Mouse (Mus musculus) Patski (cell line): ENCODE measurements around the gene Evi2b. TPM values are rescaled to one million over a fixed set of nuclear protein-coding genes. Genes with fewer than 3 reads are reported as not detected.

Experiments
- ATAC-seq: fragments of 100-300 bp; one replicate; pipeline ENCODE4 v1.8.0; 2021
- CTCF ChIA-PET: fragments of 350-600 bp; sonication (Branson Sonifier 250); formaldehyde crosslinking; loops from one replicate; lab custom pipeline; 2022; ENCODE audit warnings: inconsistent platforms; lab: Charles Lee
- POLR2A ChIA-PET: fragments of 350-600 bp; sonication (Branson Sonifier 250); formaldehyde crosslinking; loops from one replicate; lab custom pipeline; 2022; ENCODE audit warnings: antibody characterized with exemption, inconsistent platforms; lab: Charles Lee
- DNase-seq: peaks from one replicate; pipeline ENCODE4 v3.0.0-alpha.2; 2011; ENCODE audit warnings: low read depth, low spot score
- H3K27me3 ChIP-seq: fragments of 371-371 bp; one replicate; pipeline ENCODE4 v1.5.1; 2021
- CTCF ChIP-seq: fragments of 100-300 bp; IDR thresholded peaks from one replicate; pipeline ENCODE4 v1.5.1; 2021
- in situ Hi-C: fragments of 300-500 bp; cut with MboI; formaldehyde crosslinking; loops from 3 replicates; pipeline ENCODE4 v1.11.1; 2018; ENCODE audit warnings: low pct_unique_long_range_greater_than_20kb, mixed read lengths
- polyA plus RNA-seq: library from polyadenylated mRNA; unstranded; gene quantifications from one replicate; pipeline ENCODE4 v1.2.3, GENCODE M21; 2021

Evi2b gene
- polyA plus RNA-seq, 1 experiment from 2014 or later, result 0.05 TPM

DNA sequence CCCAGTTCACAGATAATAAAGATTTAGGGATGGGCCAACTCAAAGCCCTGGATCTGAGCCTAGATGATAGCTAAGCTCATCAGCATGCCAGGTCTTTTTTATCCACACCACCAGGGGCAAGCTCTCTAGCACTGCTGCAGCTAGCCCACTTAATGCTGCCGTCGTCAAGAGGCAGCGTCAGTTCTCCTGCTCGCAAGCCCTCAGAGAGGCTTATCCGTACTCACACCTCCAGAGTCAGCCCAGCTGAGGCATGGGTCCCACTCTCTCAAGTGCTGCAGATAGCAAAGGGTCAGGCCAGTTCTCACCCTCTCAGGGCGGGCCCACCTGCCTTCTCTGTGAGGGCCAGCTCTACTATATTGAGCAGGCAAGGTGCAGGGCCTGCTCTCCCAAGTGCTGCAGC is 9.7 kb upstream of the Evi2b start:
- in situ Hi-C loops, result no loop called here
- ChIA-PET POLR2A (interaction anchor here (0.6 to 1.2 kb wide), 2 partner anchors 44 to 566 kb away, joined by 3 read pairs; no protein-coding TSS in a partner anchor), CTCF (interaction anchor here (1.0 to 1.8 kb wide), 3 partner anchors 11 to 58 kb away, joined by 3 to 6 read pairs (median 4); no protein-coding TSS in a partner anchor)
- H3K27me3 ChIP-seq, result no peaks in the 10 kb centered on the region
- DNase-seq, result no peak
- no peak for ATAC-seq
- TF ChIP-seq CTCF, result no peak

DNA sequence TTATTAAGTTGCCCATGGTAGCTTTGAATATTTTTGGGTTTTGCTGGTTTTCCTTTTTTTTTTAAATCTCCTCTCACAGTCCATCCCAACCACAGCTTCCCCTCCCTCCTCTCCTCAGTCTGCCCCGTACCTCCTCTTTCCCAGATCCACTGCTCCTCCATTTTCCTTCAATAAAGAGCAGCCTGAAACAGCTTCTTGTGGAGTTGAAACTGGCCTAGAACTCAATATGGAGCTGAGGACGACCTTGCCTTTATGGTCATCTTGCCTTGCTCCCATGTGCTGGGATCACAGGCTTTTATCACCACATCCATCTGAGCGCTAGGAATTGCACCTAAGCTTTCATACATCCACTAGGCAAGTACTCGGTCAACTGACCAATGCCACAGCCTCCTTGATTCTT is 7.9 kb upstream of the Evi2b start:
- H3K27me3 ChIP-seq, result no peaks in the 10 kb centered on the region
- ChIA-PET CTCF (interaction anchor here (0.7 kb wide), 1 partner anchor 15 kb away, joined by 3 read pairs; no protein-coding TSS in a partner anchor), POLR2A (interaction anchor here (0.5 kb wide), 1 partner anchor 60 kb away, joined by 3 read pairs; the partner anchor contains the start of gene Rab11fip4)
- ATAC-seq (no peak), DNase-seq (no peak)
- in situ Hi-C loops, result no loop called here
- no peak for TF ChIP-seq CTCF

DNA sequence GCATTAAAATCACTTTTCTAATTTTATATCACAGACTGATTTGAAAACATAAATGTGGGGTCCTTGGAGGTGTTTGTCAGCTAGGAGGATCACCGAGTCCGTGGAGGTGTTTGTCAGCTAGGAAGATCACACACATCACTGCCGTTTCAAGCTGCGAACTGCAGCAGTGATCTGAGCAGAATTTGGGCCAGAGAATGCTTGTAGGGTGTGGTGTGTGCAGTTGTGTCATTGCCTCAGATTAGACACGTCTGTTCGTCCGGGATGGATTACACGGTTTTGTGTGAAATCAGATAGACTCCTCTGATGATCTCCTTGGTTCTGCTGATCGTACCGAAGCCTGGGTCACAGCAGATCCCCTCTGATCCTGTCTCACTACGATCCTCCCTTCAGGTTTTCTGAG is 7.2 kb upstream of the Evi2b start:
- TF ChIP-seq CTCF, result no peak
- ATAC-seq (no peak), DNase-seq (no peak)
- in situ Hi-C loops, result no loop called here
- POLR2A ChIA-PET, result no interaction called here
- CTCF ChIA-PET, result no interaction called here
- no peaks in the 10 kb centered on the region for H3K27me3 ChIP-seq

DNA sequence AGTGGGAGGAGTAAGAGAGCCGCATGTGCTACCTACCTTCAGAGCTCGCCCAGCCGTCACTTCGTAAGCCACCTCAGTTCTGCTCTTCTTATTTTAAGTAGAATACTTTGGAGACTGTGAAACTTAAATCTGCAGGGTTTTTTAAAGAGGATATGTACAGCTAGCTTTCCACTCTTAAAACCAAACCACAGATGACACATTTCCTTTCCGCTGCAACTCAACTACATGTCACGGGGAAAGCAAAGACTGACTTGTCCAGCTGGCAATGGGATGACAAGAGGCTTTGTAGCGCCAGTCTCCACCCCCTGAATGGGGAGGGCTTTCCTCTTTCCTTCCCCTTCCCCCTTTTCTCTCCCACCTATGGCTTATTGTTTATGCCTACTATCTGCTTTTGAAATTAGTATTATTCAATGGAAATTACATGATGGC is 6.8 kb upstream of the Evi2b start, which contains the start of the genes Evi2 and Evi2a:
TSS of gene Evi2 (minus strand) at position 257 of the 429 bp plus-strand sequence.
TSS of gene Evi2a (minus strand) at position 277 of the 429 bp plus-strand sequence.
- POLR2A ChIA-PET, result no interaction called here
- H3K27me3 ChIP-seq, result no peaks in the 10 kb centered on the region
- ATAC-seq (no peak), DNase-seq (no peak)
- CTCF ChIA-PET, result no interaction called here
- in situ Hi-C loops, result no loop called here
- TF ChIP-seq CTCF, result no peak

DNA sequence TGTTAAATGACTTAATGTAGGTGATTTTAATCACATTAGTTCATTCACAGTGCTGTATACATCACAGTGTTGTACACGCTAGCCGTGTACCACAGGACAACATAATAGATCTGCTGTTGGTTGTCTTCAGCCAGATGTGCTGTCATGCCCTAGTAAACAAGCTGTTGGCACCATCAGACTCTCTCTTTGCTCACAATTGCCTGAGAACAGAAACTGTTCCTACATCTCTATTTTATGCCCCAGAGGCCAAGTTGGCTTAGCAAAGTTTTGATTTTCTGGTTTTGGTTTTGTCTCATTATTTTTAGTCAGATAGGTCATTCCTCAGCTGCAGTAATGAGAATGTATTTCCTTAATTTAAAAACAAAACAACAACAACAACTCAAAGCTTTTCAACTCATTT is 6.2 kb upstream of the Evi2b start:
- CTCF ChIA-PET, result no interaction called here
- no peaks in the 10 kb centered on the region for H3K27me3 ChIP-seq
- POLR2A ChIA-PET, result no interaction called here
- DNase-seq, result no peak
- in situ Hi-C loops, result no loop called here
- TF ChIP-seq CTCF, result no peak
- no peak for ATAC-seq

DNA sequence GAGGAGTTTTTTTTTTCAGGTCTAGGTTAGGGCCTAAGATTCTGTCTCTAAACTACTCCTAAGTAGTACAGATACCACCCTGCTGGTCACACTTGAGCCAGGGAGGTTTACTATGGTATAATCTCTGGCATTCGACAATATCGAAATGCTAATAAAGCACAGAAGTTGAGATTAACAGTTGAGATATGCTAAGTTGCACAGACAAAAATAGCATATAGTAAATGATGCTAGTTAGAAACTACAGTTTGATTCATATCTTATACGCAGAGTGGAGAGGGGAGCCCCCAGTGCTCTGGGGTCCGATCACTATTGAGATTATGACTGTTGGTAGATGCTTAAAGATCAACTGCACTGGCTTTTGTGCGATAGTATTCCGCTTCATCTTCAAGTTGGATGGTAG is 5.7 kb upstream of the Evi2b start:
- no peak for ATAC-seq
- H3K27me3 ChIP-seq, result no peaks in the 10 kb centered on the region
- no peak for DNase-seq
- in situ Hi-C loops, result no loop called here
- ChIA-PET POLR2A (no interaction called here), CTCF (no interaction called here)
- TF ChIP-seq CTCF, result no peak

DNA sequence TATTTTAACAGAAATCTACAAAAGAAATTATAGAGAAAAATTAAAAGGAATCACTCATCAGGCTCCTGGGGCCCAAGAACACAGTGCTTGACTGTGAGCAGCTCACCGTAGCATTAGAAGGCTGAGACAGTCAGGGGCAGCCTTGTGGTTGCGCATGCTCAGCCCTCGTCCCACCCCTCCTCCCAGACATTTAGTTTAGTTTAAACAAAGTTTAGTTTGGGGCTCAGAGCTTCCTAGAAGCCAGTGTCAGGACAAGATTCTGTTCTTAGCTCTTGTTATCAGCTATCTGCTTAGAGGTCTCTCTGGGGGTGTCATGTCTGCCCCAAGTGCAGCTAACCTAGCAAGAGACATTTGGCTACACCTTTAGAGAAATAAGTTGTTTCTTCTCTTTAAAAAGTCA is 5.0 kb upstream of the Evi2b start:
- DNase-seq (no peak), ATAC-seq (no peak)
- ChIA-PET CTCF (no interaction called here), POLR2A (no interaction called here)
- TF ChIP-seq CTCF, result no peak
- in situ Hi-C loops, result no loop called here
- no peaks in the 10 kb centered on the region for H3K27me3 ChIP-seq

DNA sequence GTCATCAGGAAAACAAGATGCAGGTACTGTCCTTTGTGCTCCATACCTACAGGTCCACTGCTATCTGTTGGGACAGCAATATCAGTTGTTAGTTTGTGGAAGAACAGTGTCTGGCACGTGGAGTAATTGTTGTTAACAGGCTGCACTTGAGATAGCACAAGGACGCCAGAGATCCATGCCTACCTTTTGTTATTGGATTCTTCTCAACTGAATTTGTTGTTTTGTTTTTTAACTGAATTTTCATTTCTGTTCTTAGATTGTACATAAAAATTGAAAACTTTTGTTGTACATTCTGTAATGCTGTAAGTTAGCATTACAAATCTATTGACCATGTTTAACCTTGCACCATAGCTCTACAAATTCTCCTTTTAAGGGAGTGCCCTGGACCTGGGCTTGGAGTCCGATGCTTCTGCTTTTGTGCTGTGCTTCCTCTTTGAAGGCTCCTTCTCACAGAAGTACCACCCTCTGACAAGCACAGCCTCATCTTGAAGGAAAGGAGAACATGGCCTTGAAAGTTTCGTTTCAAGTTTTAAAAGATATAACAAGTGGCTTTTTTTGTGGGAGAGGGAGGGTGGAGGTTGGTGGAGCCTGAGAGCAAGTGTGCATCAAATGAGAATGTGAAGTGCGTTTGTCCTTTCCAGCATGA is 4.3 kb upstream of the Evi2b start:
- POLR2A ChIA-PET, result no interaction called here

DNA sequence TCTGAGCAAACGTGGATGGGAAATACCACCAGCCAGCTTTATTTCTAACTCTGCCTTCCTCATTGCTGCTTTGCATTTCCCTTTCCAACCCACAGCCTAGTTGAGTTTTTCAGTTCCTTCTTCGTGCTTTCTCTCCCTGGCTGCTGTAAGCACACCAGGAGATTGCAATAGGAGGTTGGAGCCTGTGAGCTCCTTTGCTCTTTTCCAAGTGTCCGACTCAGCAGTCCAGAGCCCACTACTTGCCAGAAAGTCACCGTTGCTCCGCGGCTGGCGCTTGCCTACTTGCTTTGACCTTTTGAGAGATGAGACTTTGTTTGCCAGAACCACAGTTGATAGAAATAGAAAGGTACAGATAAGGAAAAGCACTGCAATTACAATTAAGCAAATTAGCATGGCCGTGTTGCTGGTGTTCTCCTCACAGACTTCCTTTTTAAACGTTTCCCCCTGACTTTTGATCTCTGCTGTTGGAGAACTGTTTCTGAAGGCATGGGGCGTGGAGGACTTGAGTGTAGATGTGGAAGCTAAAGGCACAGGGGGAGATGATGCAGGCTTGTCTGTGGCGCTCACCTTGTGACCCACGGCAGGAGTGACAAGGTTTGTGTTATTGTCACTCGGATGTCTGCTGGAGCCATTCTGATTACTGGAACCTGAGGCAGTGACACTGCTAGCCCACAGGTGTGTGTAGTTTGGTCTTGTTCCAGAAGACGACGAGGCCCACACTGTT is 3.6 kb upstream of the Evi2b start:
- CTCF ChIA-PET, result interaction anchor here (1.2 kb wide), 1 partner anchor 26 kb away, joined by 3 read pairs; no protein-coding TSS in a partner anchor
- in situ Hi-C loops, result no loop called here
- DNase-seq, result no peak
- TF ChIP-seq CTCF, result no peak
- POLR2A ChIA-PET, result no interaction called here
- ATAC-seq, result no peak
- H3K27me3 ChIP-seq, result no peaks in the 10 kb centered on the region

More for the DNA sequence above, 4.3 kb upstream of the Evi2b start:
- ATAC-seq (no peak), DNase-seq (no peak)
- CTCF ChIA-PET, result no interaction called here
- in situ Hi-C loops, result no loop called here
- H3K27me3 ChIP-seq, result no peaks in the 10 kb centered on the region
- TF ChIP-seq CTCF, result no peak

DNA sequence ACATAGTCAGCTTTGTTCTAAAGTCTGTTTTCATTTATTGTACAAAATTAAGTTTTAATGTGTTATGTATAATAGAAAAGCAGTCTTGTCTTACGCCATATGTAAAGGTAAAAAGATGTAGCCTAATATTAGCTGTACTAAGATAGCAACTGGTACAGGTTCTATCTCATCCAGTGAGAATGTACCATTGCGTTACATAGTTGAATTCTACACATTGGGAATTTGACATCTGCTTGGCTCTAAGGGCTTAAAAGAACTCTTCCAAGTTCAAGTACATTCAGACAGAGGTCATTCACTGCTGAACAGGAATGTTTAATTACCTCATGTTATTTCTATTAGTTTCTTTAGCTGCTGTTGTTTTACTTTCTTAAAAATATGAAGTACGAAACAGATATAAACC is 3.0 kb upstream of the Evi2b start:
- DNase-seq (no peak), ATAC-seq (no peak)
- ChIA-PET CTCF (interaction anchor here (1.2 kb wide), 1 partner anchor 26 kb away, joined by 3 read pairs; no protein-coding TSS in a partner anchor), POLR2A (no interaction called here)
- no peaks in the 10 kb centered on the region for H3K27me3 ChIP-seq
- no peak for TF ChIP-seq CTCF
- in situ Hi-C loops, result no loop called here

DNA sequence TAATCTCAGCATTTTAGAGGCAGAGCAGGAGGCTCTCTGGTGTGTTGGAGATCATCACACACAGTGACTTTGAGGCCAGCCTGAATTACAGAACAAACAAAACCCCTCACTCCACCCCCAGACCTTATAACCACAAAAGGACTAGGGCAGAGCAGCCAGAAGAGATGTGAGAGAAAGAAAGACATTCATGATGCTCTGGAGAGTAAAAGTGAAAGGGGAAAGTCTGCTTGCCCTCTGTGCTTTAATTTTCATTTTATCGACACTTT is 681 bp upstream of the Evi2b start:
- POLR2A ChIA-PET, result no interaction called here
- in situ Hi-C loops, result no loop called here
- no peak for TF ChIP-seq CTCF
- no peaks in the 10 kb centered on the region for H3K27me3 ChIP-seq
- no peak for DNase-seq
- ATAC-seq, result no peak
- CTCF ChIA-PET, result no interaction called here
